Mouse (Mus musculus): ENCODE measurements around the gene Mavs.

DNA sequence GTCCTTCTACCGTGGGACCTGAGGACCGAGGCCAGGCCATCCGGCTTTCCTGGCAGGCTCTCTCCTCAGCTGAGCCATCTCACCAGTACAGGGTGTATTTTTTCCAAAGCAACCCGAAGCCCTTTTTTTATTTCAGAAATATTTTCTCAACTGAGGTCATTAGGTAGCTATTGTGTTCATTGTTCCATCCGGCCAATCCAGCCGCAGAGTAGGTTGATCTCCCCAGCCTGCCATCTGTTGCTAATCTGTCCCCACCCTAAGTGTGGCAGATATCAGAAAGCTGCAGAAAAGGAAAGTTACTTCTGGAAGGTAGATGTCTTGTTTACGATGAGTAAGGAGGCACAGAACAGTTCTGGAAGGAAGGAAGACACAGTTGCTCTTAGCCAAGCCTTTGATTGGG lies 20.1 kb upstream of the Mavs start:
- TF ChIP-seq CTCF (IDR thresholded peaks at IDR 0.05; ENCODE audit: low read depth) (no peak), EP300 (IDR thresholded peaks at IDR 0.05; ENCODE audit: low read depth) (peak; percentile 98)
